Mouse (Mus musculus) lung, embryonic 16.5 days (tissue): ENCODE data around the gene Hgd. TPM values are rescaled to one million over a fixed set of nuclear protein-coding genes. Genes with fewer than 3 reads are reported as not detected.

Experiments
- ATAC-seq: fragments of 200-750 bp; cut with Nextera tagmentation; 2 replicates; pipeline ENCODE4 v1.8.0; 2017; ENCODE audit warnings: low read depth, mild to moderate bottlenecking, moderate library complexity
- H3K27ac ChIP-seq: fragments of 300-500 bp; sonication (generic); 2 replicates; pipeline ENCODE4 v1.5.1; 2014; ENCODE audit warnings: mild to moderate bottlenecking, control low read depth, low read length
- H3K27me3 ChIP-seq: fragments of 300-500 bp; sonication (generic); 2 replicates; pipeline ENCODE4 v1.6.1; 2014; ENCODE audit warnings: low read depth, low read length, mixed read lengths; ENCODE audit not compliant: control insufficient read depth, insufficient read depth
- H3K36me3 ChIP-seq: fragments of 300-500 bp; sonication (generic); 2 replicates; pipeline ENCODE4 v1.6.1; 2014; ENCODE audit warnings: low read length; ENCODE audit not compliant: control insufficient read depth, insufficient read depth
- H3K4me1 ChIP-seq: fragments of 300-500 bp; sonication (generic); replicated peaks from 2 replicates; pipeline ENCODE4 v1.6.1; 2014; ENCODE audit warnings: low read length, mixed read lengths; ENCODE audit not compliant: control insufficient read depth, insufficient read depth
- H3K4me2 ChIP-seq: fragments of 300-500 bp; sonication (generic); 2 replicates; pipeline ENCODE4 v1.6.1; 2014; ENCODE audit warnings: low read depth, low read length, control low read depth
- H3K4me3 ChIP-seq: fragments of 300-500 bp; sonication (generic); 2 replicates; pipeline ENCODE4 v1.5.1; 2014; ENCODE audit warnings: mild to moderate bottlenecking, low read length, control low read depth
- H3K9ac ChIP-seq: fragments of 300-500 bp; sonication (generic); 2 replicates; pipeline ENCODE4 v1.6.1; 2014; ENCODE audit warnings: low read length, control low read depth
- H3K9me3 ChIP-seq: fragments of 300-500 bp; sonication (generic); 2 replicates; pipeline ENCODE4 v1.6.1; 2016; ENCODE audit warnings: low read length; ENCODE audit not compliant: control insufficient read depth
- WGBS: fragments of 180-500 bp; shearing (Covaris S2); extraction: QIAGEN DNeasy Blood & Tissue Kit; methylation state at CpG from one replicate; pipeline ENCODE4 v1.1.7; 2014; 5-methylcytosine and 5-hydroxymethylcytosine counted together
- polyA plus RNA-seq: library from polyadenylated mRNA; unstranded; fragments of >200 nt; fragmentation: Nextera tagmentation; extraction: Ambion mirVana; gene quantifications from 2 replicates; pipeline ENCODE4 v1.2.1, GENCODE M21; 2015

The Hgd gene
- polyA plus RNA-seq, 1 experiment from 2014 or later: 0.46 TPM

DNA sequence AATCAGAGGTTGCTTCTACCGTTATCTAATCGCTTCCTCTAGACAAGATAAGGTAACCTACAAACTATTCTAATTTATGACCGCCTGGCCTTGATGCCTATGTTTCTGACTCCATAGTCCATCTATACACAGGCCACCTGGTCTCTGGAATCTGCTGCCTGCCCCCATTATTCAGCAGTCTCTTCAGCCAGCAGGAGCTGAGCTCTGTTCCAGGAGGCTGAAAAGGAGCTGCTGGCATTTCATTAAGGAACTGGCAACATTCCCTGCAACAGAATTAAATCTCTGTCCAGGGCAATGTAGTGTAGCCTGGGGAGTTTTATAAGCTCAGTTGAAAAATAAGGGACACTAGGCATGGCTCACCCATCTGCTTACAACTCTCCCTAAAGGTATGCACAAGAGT is 11.0 kb downstream of the Hgd start:
- H3K27ac ChIP-seq: no peak overlapping the region
- no peaks in the 10 kb centered on the region for H3K27me3 ChIP-seq
- H3K9me3 ChIP-seq: no peaks in the 10 kb centered on the region
- H3K4me2 ChIP-seq: no peak overlapping the region
- 82% methylated on average over 3 of the region's 3 CpGs for WGBS
- ATAC-seq: no peak
- no peak overlapping the region for H3K4me3 ChIP-seq
- H3K4me1 ChIP-seq: no peaks in the 10 kb centered on the region
- H3K9ac ChIP-seq: no peak overlapping the region
- no peaks in the 10 kb centered on the region for H3K36me3 ChIP-seq

DNA sequence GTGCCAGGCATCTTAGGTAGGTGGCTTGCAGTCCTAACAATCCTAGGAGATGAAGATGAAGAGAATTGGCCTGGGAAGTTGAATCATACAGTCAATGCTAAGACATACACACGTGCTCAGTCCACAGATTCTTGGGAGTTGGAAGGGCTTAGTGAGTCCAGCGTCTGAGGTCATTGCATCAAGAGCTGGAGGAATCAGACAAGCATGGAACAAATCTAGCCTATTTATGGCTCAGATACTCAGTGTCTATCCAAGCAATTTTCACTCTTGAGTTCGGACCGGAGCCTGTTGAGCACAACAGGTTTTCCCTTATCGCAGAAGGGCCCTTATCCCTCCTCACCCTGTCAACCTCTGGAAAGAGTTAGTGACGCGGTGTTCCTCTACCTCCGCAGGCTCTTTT is 11.6 kb downstream of the Hgd start:
- Histone ChIP-seq H3K9ac (no peak overlapping the region), H3K27me3 (no peaks in the 10 kb centered on the region), H3K36me3 (no peaks in the 10 kb centered on the region), H3K4me2 (no peak overlapping the region), H3K27ac (no peak overlapping the region), H3K4me1 (no peaks in the 10 kb centered on the region), H3K4me3 (no peak overlapping the region), H3K9me3 (no peaks in the 10 kb centered on the region)
- 84% methylated on average over 8 of the region's 8 CpGs for WGBS
- no peak for ATAC-seq

DNA sequence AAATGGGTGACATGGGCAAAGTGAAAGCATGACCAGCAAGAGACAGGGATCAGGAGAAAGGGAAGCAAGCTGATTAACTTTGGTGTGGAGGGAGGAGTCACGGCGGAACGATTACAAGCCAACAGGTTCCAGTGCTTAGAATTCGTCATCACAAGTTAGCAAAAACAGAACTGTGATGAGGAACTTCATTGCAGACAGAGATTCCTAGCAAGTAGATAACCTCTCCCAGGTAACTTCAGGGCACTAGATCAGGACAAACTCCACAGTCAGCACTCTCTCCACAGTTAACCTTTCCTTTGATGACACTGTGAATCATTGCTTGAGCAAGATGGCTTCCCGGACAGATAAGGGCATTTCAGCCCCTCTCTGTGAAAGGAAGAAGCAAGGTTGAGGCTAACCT is 17.5 kb downstream of the Hgd start:
- no peaks in the 10 kb centered on the region for H3K27me3 ChIP-seq
- H3K4me2 ChIP-seq: no peak overlapping the region
- no peaks in the 10 kb centered on the region for H3K36me3 ChIP-seq
- H3K27ac ChIP-seq: no peak overlapping the region
- no peak for ATAC-seq
- H3K9me3 ChIP-seq: no peaks in the 10 kb centered on the region
- WGBS: 51% methylated on average over 5 of the region's 5 CpGs
- H3K9ac ChIP-seq: no peak overlapping the region
- H3K4me3 ChIP-seq: no peak overlapping the region
- no peaks in the 10 kb centered on the region for H3K4me1 ChIP-seq

DNA sequence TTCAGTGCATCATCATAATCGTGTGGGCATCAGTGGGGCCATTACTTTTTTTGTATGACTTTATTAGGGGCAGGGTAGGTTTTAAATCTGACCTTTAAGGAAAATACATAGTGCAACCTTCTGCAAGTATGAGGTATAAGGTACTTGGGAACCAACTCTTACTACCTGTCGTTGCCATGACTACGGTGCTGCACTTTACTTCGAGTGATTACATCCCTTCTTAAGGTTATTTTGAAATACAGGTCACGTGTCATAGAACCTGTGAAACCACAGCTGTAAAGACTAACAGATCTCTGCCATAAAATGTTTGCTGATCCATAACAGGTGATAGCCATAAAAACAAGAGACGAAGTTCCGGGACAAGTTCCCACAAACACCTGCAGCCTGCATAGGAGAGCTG is 18.5 kb downstream of the Hgd start:
- Histone ChIP-seq H3K27me3 (no peaks in the 10 kb centered on the region), H3K9ac (no peak overlapping the region), H3K4me1 (no peaks in the 10 kb centered on the region), H3K27ac (no peak overlapping the region), H3K4me3 (no peak overlapping the region), H3K4me2 (no peak overlapping the region), H3K9me3 (no peaks in the 10 kb centered on the region), H3K36me3 (no peaks in the 10 kb centered on the region)
- WGBS: 74% methylated on average over 7 of the region's 7 CpGs
- peak; percentile 52; the same call in 1 of the 2 replicates for ATAC-seq

DNA sequence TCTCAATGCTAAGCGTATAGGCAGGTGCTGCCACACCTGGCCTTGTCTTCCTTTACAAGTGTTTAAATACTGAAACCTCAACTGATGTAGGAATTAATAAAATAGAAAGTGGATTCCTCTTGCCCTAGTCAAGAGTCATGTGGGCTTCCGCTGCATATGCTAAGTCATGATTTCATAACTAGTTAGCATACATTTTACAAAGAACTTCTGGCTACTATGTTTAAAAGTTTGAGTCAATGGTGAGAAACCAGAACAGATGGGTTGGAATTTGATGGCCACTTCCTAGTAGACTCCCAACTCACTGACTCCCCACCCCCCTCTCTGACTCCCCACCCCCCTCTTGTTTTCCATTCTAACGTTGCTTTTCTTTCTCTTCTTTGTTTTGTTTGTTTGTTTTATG is 19.4 kb downstream of the Hgd start:
- H3K4me2 ChIP-seq: no peak overlapping the region
- H3K36me3 ChIP-seq: no peaks in the 10 kb centered on the region
- WGBS: 74% methylated on average over 3 of the region's 3 CpGs
- H3K27me3 ChIP-seq: no peaks in the 10 kb centered on the region
- no peak overlapping the region for H3K4me3 ChIP-seq
- no peak overlapping the region for H3K9ac ChIP-seq
- no peaks in the 10 kb centered on the region for H3K9me3 ChIP-seq
- H3K4me1 ChIP-seq: no peaks in the 10 kb centered on the region; the same call in 1 of the 2 replicates
- ATAC-seq: no peak
- H3K27ac ChIP-seq: no peak overlapping the region

DNA sequence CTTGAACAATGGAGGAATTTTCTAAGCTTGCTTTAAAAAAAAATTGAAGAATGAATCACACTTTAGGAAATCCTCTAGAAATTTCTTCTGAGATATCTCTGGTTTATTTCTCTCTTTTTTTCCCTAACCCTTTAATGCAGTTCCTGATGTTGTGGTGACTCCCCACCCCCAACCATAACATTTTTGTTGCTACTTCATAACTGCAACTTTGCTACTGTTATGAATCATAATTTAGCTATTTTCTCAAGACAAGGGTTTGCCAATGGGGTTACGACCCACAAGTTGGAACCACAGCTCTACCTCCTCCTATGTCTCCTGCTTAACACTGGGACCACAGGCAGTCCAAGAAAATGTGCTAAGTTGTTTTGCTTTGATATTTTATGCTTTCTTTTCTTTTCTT is 23.5 kb downstream of the Hgd start:
- no peak overlapping the region for H3K4me2 ChIP-seq
- H3K4me1 ChIP-seq: no peaks in the 10 kb centered on the region; the same call in 1 of the 2 replicates
- no peaks in the 10 kb centered on the region for H3K9me3 ChIP-seq
- no peak for ATAC-seq
- H3K27me3 ChIP-seq: no peaks in the 10 kb centered on the region
- H3K36me3 ChIP-seq: no peaks in the 10 kb centered on the region
- no peak overlapping the region for H3K27ac ChIP-seq
- no peak overlapping the region for H3K4me3 ChIP-seq
- no peak overlapping the region for H3K9ac ChIP-seq
- WGBS: 88% methylated on average over 1 of the region's 1 CpGs

DNA sequence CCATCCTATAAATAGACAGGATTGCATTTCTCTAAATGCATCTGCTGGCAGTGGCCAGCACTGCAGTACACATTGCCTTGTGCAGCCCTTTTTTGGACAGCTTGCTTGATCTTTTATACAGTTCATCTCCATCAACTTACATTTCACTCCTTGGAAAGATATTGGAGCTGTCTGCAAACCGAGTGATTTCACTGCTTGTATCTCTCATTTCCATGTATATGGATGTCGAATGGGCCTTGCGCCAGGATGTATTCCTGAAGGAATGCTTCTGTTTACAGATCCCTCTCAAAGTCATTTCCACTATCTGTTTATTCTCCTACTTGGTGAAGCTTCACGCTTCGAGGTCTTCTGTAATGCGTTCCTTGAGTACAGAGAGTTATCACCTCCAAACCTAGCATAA is 24.3 kb downstream of the Hgd start:
- 0 out of 2 replicates have a peak, but pooled peaks have one; percentile 26 for ATAC-seq
- Histone ChIP-seq H3K9me3 (no peaks in the 10 kb centered on the region), H3K4me1 (no peaks in the 10 kb centered on the region; the same call in 1 of the 2 replicates), H3K4me3 (no peak overlapping the region), H3K27ac (no peak overlapping the region), H3K4me2 (no peak overlapping the region), H3K36me3 (no peaks in the 10 kb centered on the region), H3K9ac (no peak overlapping the region), H3K27me3 (no peaks in the 10 kb centered on the region)
- WGBS: 38% methylated on average over 6 of the region's 6 CpGs

DNA sequence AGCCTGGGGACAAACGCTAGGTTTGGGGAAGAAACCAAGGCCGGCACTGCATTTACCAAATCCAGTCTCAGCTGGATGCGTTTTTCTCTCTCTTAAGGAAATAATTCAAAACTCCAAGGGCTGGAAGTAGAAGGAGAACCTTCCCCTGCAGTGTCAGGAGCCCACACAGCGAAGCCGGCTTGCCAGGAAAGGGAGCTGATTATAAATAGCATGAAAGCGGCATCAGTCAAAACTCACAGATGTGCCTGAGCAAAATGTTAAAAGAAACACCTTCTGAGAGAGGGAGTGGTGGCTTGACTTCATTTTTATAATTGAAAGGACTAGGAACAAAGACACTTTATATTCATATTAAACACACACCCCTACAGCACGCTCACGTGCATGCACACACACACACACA is 30.4 kb downstream of the Hgd start:
- H3K36me3 ChIP-seq: no peaks in the 10 kb centered on the region
- H3K9me3 ChIP-seq: no peaks in the 10 kb centered on the region
- no peak overlapping the region for H3K9ac ChIP-seq
- H3K4me1 ChIP-seq: no peaks in the 10 kb centered on the region
- no peak overlapping the region for H3K27ac ChIP-seq
- H3K4me3 ChIP-seq: no peak overlapping the region
- no peaks in the 10 kb centered on the region for H3K27me3 ChIP-seq
- no peak overlapping the region for H3K4me2 ChIP-seq
- WGBS: 78% methylated on average over 8 of the region's 8 CpGs
- no peak for ATAC-seq

DNA sequence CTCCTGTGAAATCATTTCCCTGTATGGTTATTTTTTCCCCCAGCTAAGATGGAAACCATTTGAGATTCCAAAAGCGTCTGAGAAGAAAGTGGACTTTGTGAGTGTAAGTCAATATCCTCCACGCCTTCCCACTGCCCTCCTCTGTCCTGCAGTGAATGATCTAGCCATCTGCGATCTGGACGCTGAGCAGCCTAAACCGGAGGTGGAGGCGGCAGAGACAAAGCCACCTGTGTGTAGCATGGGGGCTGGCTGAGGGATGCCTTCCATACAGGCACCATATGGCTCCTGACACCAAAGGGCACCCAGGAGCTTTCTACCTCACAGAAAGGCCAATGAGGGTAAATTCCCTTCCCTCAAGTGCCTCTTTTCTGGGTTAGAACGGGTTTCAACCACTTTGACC is 31.1 kb downstream of the Hgd start:
- ATAC-seq: no peak
- Histone ChIP-seq H3K36me3 (no peaks in the 10 kb centered on the region), H3K4me3 (no peak overlapping the region), H3K27me3 (no peaks in the 10 kb centered on the region), H3K27ac (no peak overlapping the region), H3K4me1 (no peaks in the 10 kb centered on the region), H3K9ac (no peak overlapping the region), H3K4me2 (no peak overlapping the region), H3K9me3 (no peaks in the 10 kb centered on the region)
- 56% methylated on average over 7 of the region's 7 CpGs for WGBS

DNA sequence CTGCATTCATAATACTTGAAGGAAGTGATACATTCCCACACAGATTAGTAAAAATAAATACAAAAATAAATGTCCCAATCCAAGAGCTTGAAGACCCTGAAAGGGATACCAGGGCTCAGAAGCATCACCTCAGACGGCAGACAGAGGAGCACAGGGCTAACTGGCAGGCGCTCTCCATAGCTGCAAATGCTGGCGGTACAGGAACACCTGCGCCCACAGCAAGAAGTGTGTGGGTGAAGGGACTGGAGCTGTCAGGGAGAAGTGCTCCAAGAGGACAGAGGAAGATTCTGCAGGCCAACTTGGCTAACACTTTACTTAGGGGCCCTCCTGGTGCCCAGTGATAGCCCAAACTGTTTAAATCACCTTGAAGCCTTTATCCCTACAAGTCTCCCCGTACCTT is 32.1 kb downstream of the Hgd start:
- H3K9ac ChIP-seq: no peak overlapping the region
- 83% methylated on average over 5 of the region's 5 CpGs for WGBS
- no peak overlapping the region for H3K4me2 ChIP-seq
- no peaks in the 10 kb centered on the region for H3K27me3 ChIP-seq
- H3K4me3 ChIP-seq: no peak overlapping the region
- H3K36me3 ChIP-seq: no peaks in the 10 kb centered on the region
- no peaks in the 10 kb centered on the region for H3K9me3 ChIP-seq
- ATAC-seq: no peak
- no peak overlapping the region for H3K27ac ChIP-seq
- H3K4me1 ChIP-seq: no peaks in the 10 kb centered on the region
